ENCODE assay signal across 23 mouse cellular contexts in genomic region chr8:22019498-22019897, GRCm38 (mm10). TPM values are rescaled to one million over a fixed set of nuclear protein-coding genes. Genes with fewer than 3 reads are reported as not detected.
"Had no signal": no experiment of that assay in that cellular context is flagged by ENCODE, and none has a peak within 500 bp of the region (broad histone marks: within the 10 kb centered on the region; RNA-seq: fewer than 3 reads in every experiment).

No protein-coding gene starts in this region.

- H3K4me1 ChIP-seq: kidney, embryonic 15.5 days; liver, embryonic 12.5 days; liver, embryonic 15.5 days; lung, embryonic 15.5 days; midbrain, embryonic 12.5 days; midbrain, embryonic 15.5 days; neural tube, embryonic 12.5 days; neural tube, embryonic 15.5 days had no signal

- H3K9me3 ChIP-seq: kidney, embryonic 15.5 days; liver, embryonic 12.5 days; liver, embryonic 15.5 days; lung, embryonic 15.5 days; midbrain, embryonic 12.5 days; midbrain, embryonic 15.5 days; neural tube, embryonic 12.5 days; neural tube, embryonic 15.5 days had no signal

- H3K27me3 ChIP-seq: kidney, embryonic 15.5 days; liver, embryonic 12.5 days; liver, embryonic 15.5 days; lung, embryonic 15.5 days; midbrain, embryonic 12.5 days; midbrain, embryonic 15.5 days; neural tube, embryonic 12.5 days; neural tube, embryonic 15.5 days had no signal

- H3K9ac ChIP-seq: kidney, embryonic 15.5 days; liver, embryonic 12.5 days; liver, embryonic 15.5 days; lung, embryonic 15.5 days; midbrain, embryonic 12.5 days; midbrain, embryonic 15.5 days; neural tube, embryonic 12.5 days; neural tube, embryonic 15.5 days had no signal

- H3K4me2 ChIP-seq: kidney, embryonic 15.5 days; liver, embryonic 12.5 days; liver, embryonic 15.5 days; lung, embryonic 15.5 days; midbrain, embryonic 12.5 days; midbrain, embryonic 15.5 days; neural tube, embryonic 12.5 days; neural tube, embryonic 15.5 days had no signal

- ATAC-seq: hindbrain, embryonic 16.5 days; liver, embryonic 12.5 days; midbrain, embryonic 15.5 days had no signal

- DNase-seq: kidney, adult 11 months; kidney, adult 8-10 months; kidney, postnatal 10 days; kidney, postnatal 36 days; layer of hippocampus, postnatal 36 days; right cerebral cortex, adult 18-20 months; right cerebral cortex, postnatal 14 days; spleen, adult 18-20 months; thymus, adult 18-20 months; thymus, postnatal 36 days had no signal

- H3K27ac ChIP-seq: kidney, embryonic 15.5 days; left cerebral cortex, adult 2 months; liver, embryonic 12.5 days; liver, embryonic 15.5 days; lung, embryonic 15.5 days; macrophage; midbrain, embryonic 12.5 days; midbrain, embryonic 15.5 days; neural tube, embryonic 12.5 days; neural tube, embryonic 15.5 days had no signal

- H3K36me3 ChIP-seq: kidney, embryonic 15.5 days; lung, embryonic 15.5 days; midbrain, embryonic 12.5 days; midbrain, embryonic 15.5 days; neural tube, embryonic 12.5 days; neural tube, embryonic 15.5 days had no signal

- H3K4me3 ChIP-seq: kidney, embryonic 15.5 days; left cerebral cortex, adult 2 months; liver, embryonic 12.5 days; liver, embryonic 15.5 days; lung, embryonic 15.5 days; midbrain, embryonic 12.5 days; midbrain, embryonic 15.5 days; neural tube, embryonic 12.5 days; neural tube, embryonic 15.5 days had no signal

RNA-seq across cellular contexts. Expression of gene Atp7b, which starts 40.6 kb away (rescaled TPM):
- polyA plus RNA-seq: macrophage had no signal

RNA-seq across cellular contexts. Expression of gene Ccdc70, which starts 49.9 kb away (rescaled TPM):
- polyA plus RNA-seq: hindbrain, embryonic 16.5 days; kidney, embryonic 15.5 days; limb, embryonic 11.5 days; limb, embryonic 14.5 days; liver, embryonic 12.5 days; liver, embryonic 15.5 days; lung, embryonic 15.5 days; macrophage; midbrain, embryonic 12.5 days; midbrain, embryonic 15.5 days; neural tube, embryonic 12.5 days; neural tube, embryonic 15.5 days had no signal
